Mouse (Mus musculus): ENCODE results near the gene Shroom3. TPM values are rescaled to one million over a fixed set of nuclear protein-coding genes. Genes with fewer than 3 reads are reported as not detected.

Shroom3 gene
- total and polyA plus RNA-seq, 3 experiments: not detected

DNA sequence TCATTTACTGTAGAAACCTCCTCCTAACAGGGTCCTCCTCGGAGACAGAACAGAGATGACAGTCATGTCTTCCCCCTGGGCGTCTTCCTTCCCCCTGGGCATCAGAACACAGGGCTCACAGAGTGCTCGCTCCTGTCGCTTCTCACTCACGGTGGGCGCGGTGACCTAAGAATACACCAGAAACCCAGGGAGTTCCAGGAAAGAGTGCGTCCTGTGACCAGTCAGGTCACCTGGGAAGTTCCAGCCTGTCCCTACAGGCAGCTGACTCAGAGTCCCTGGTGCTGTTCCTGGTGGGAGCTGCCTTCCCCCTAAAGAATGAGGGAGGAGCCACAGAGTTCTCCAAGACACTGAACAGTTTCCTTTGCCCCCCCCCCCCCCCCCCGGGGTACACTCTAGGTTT, 283.9 kb downstream of the Shroom3 start:
- Histone ChIP-seq H3K79me2 (ENCODE audit: control insufficient read depth, insufficient read depth, low read length, poor library complexity) (no peaks in the 10 kb centered on the region), H3K9me3 (replicated peaks; ENCODE audit: insufficient read depth, low read length) (no peaks in the 10 kb centered on the region), H3K36me3 (ENCODE audit: control insufficient read depth in 1 of 2, insufficient read depth in 2 of 2, low read length in 2 of 2) (no peaks in the 10 kb centered on the region), H3K4me3 (ENCODE audit: control insufficient read depth in 1 of 2, insufficient read depth in 1 of 2, low read depth in 2 of 2, low read length in 2 of 2) (no peak overlapping the region), H3K9ac (ENCODE audit: control insufficient read depth, low read depth, low read length, poor library complexity, severe bottlenecking) (no peak overlapping the region), H3K4me1 (ENCODE audit: control insufficient read depth in 1 of 2, insufficient read depth in 2 of 2, low read length in 2 of 2) (no peaks in the 10 kb centered on the region), H3K27ac (ENCODE audit: control insufficient read depth, low read depth, low read length) (no peak overlapping the region), H3K27me3 (ENCODE audit: control insufficient read depth in 1 of 2, insufficient read depth in 2 of 2, low read length in 2 of 2) (no peaks in the 10 kb centered on the region)
- no peak for DNase-seq (ENCODE audit: low read depth, low spot score)
- no peak for TF ChIP-seq ZC3H11A (IDR thresholded peaks at IDR 0.05; ENCODE audit: low read depth, low read length)
- no peak for TF ChIP-seq ZKSCAN1 (IDR thresholded peaks at IDR 0.05; ENCODE audit: low read depth, low read length)
- no peak for TF ChIP-seq MEF2A (IDR thresholded peaks at IDR 0.05; ENCODE audit: extremely low read depth, insufficient replicate concordance, low read depth, low read length, poor library complexity, severe bottlenecking)
- no peak for TF ChIP-seq MYB (IDR thresholded peaks at IDR 0.05; ENCODE audit: low read depth, low read length)
- no peak for TF ChIP-seq TCF12 (IDR thresholded peaks at IDR 0.05; ENCODE audit: low read depth, low read length)

DNA sequence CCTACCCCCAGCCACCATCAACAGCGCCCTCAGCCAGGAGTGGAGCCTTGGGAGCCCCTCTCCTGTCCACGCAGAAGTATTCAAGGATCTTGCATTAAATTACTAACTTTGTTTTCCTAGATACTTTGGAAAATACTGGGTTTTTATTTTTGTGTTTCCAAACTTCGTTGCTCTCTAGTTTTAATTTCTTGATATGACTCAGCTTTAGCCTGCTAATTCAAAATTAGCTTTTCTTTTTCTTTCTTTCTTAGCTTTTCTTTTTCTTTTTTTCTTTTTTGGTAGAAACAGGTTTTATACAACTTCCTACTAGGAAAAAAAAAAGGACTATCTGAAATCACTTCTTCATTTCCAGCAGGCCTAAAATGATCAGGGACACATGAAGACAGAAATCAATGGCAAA, 284.7 kb downstream of the Shroom3 start:
- DNase-seq (ENCODE audit: low read depth, low spot score): no peak
- Histone ChIP-seq H3K27ac (ENCODE audit: control insufficient read depth, low read depth, low read length) (no peak overlapping the region), H3K9ac (ENCODE audit: control insufficient read depth, low read depth, low read length, poor library complexity, severe bottlenecking) (no peak overlapping the region), H3K4me3 (ENCODE audit: control insufficient read depth in 1 of 2, insufficient read depth in 1 of 2, low read depth in 2 of 2, low read length in 2 of 2) (no peak overlapping the region), H3K36me3 (ENCODE audit: control insufficient read depth in 1 of 2, insufficient read depth in 2 of 2, low read length in 2 of 2) (no peaks in the 10 kb centered on the region), H3K79me2 (ENCODE audit: control insufficient read depth, insufficient read depth, low read length, poor library complexity) (no peaks in the 10 kb centered on the region), H3K4me1 (ENCODE audit: control insufficient read depth in 1 of 2, insufficient read depth in 2 of 2, low read length in 2 of 2) (no peaks in the 10 kb centered on the region), H3K27me3 (ENCODE audit: control insufficient read depth in 1 of 2, insufficient read depth in 2 of 2, low read length in 2 of 2) (no peaks in the 10 kb centered on the region), H3K9me3 (replicated peaks; ENCODE audit: insufficient read depth, low read length) (no peaks in the 10 kb centered on the region)
- TF ChIP-seq NRF1 (IDR thresholded peaks at IDR 0.05; ENCODE audit: insufficient read depth, low read depth, low read length, poor library complexity, severe bottlenecking): no peak
- TF ChIP-seq ZNF384 (IDR thresholded peaks at IDR 0.05; ENCODE audit: low read depth, low read length): no peak
- no peak for TF ChIP-seq JUND (IDR thresholded peaks at IDR 0.05; ENCODE audit: low read depth, low read length)
- no peak for TF ChIP-seq TBP (IDR thresholded peaks at IDR 0.05; ENCODE audit: low read depth, low read length)
- TF ChIP-seq BHLHE40 (IDR thresholded peaks at IDR 0.05; ENCODE audit: borderline replicate concordance, low read depth, low read length): no peak
- no peak for TF ChIP-seq NELFE (IDR thresholded peaks at IDR 0.05; ENCODE audit: low read depth, low read length)
- no peak for TF ChIP-seq ETS1 (IDR thresholded peaks at IDR 0.05; ENCODE audit: low read depth, low read length)
- TF ChIP-seq ZMIZ1 (IDR thresholded peaks at IDR 0.05; ENCODE audit: low read depth, low read length): no peak
- no peak for TF ChIP-seq TCF12 (IDR thresholded peaks at IDR 0.05; ENCODE audit: low read depth, low read length)
- no peak for TF ChIP-seq SMC3 (IDR thresholded peaks at IDR 0.05; ENCODE audit: low read depth, low read length)
- no peak for TF ChIP-seq RAD21 (IDR thresholded peaks at IDR 0.05; ENCODE audit: low read depth, low read length)
- no peak for TF ChIP-seq TAL1 (IDR thresholded peaks at IDR 0.05; ENCODE audit: low read length)
- no peak for TF ChIP-seq ZKSCAN1 (IDR thresholded peaks at IDR 0.05; ENCODE audit: low read depth, low read length)
- TF ChIP-seq USF1 (IDR thresholded peaks at IDR 0.05; ENCODE audit: low read depth, low read length): no peak
- no peak for TF ChIP-seq SIN3A (IDR thresholded peaks at IDR 0.05; ENCODE audit: low read length)
- TF ChIP-seq CHD2 (IDR thresholded peaks at IDR 0.05; ENCODE audit: low read length): no peak
- TF ChIP-seq ZC3H11A (IDR thresholded peaks at IDR 0.05; ENCODE audit: low read depth, low read length): no peak
